Mouse (Mus musculus): ENCODE measurements around the gene Gm20390.
"Not testable (repeated sequence)": the region's sequence is repeated elsewhere in the genome, so short reads cannot be mapped to it uniquely, and the experiment has no call there.

The Gm20390 gene

GRCm38 (mm10) chr11:93965391-93965790, 2.7 kb downstream of the Gm20390 start:
- no peak for DNase-seq (ENCODE audit: low spot score)

- no peak for DNase-seq (ENCODE audit: low spot score)
Measured at GRCm38 (mm10) chr11:93963013-93963412, 5.1 kb downstream of the Gm20390 start.

GRCm38 (mm10) chr11:93961482-93961881, 6.6 kb downstream of the Gm20390 start:
- no peak for DNase-seq (ENCODE audit: low spot score)

GRCm38 (mm10) chr11:93957746-93958145, 10.3 kb downstream of the Gm20390 start:
- DNase-seq (ENCODE audit: low spot score): no peak

- DNase-seq (ENCODE audit: low spot score): no peak
Measured at GRCm38 (mm10) chr11:93957031-93957555, 11.0 kb downstream of the Gm20390 start.

GRCm38 (mm10) chr11:93956159-93956558, 11.9 kb downstream of the Gm20390 start, which contains the start of gene Nme2:
Nme2 (minus strand) TSS chr11:93956259.
- DNase-seq (ENCODE audit: low spot score): no peak

GRCm38 (mm10) chr11:93955256-93956150, 12.6 kb downstream of the Gm20390 start:
- peak; percentile 77 for DNase-seq (ENCODE audit: low spot score)

- DNase-seq (ENCODE audit: low spot score): no peak
Measured at GRCm38 (mm10) chr11:93954738-93955255, 13.3 kb downstream of the Gm20390 start.

- DNase-seq (ENCODE audit: low spot score): no peak
Measured at GRCm38 (mm10) chr11:93952376-93952775, 15.7 kb downstream of the Gm20390 start.

GRCm38 (mm10) chr11:93950045-93950444, 18.0 kb downstream of the Gm20390 start:
- DNase-seq (ENCODE audit: low spot score): no peak

- DNase-seq (ENCODE audit: low spot score): no peak
Measured at GRCm38 (mm10) chr11:93948887-93949567, 19.1 kb downstream of the Gm20390 start.

- no peak for DNase-seq (ENCODE audit: low spot score)
Measured at GRCm38 (mm10) chr11:93944986-93945385, 23.1 kb downstream of the Gm20390 start.

GRCm38 (mm10) chr11:93940906-93941305, 27.2 kb downstream of the Gm20390 start:
- DNase-seq (ENCODE audit: low spot score): no peak

GRCm38 (mm10) chr11:93929106-93929505, 39.0 kb downstream of the Gm20390 start:
- DNase-seq (ENCODE audit: low spot score): no peak

GRCm38 (mm10) chr11:93915019-93915418, 53.1 kb downstream of the Gm20390 start:
- DNase-seq (ENCODE audit: low spot score): not testable (repeated sequence)

GRCm38 (mm10) chr11:93911603-93912002, 56.5 kb downstream of the Gm20390 start:
- no peak for DNase-seq (ENCODE audit: low spot score)

- no peak for DNase-seq (ENCODE audit: low spot score)
Measured at GRCm38 (mm10) chr11:93908829-93909228, 59.3 kb downstream of the Gm20390 start.

GRCm38 (mm10) chr11:93907839-93908238, 60.3 kb downstream of the Gm20390 start:
- no peak for DNase-seq (ENCODE audit: low spot score)

GRCm38 (mm10) chr11:93906834-93907233, 61.3 kb downstream of the Gm20390 start:
- DNase-seq (ENCODE audit: low spot score): no peak

Data from ovary, postnatal 10 days (tissue).